11 mouse cellular contexts compared by ENCODE assay signal in genomic region chr17:25416219-25416618, GRCm38 (mm10). TPM values are rescaled to one million over a fixed set of nuclear protein-coding genes. Genes with fewer than 3 reads are reported as not detected.
A peak's percentile ranks its signal among the peaks of the same experiment; 100 is the strongest.
DNase-seq lines count a peak whose midpoint lies in the region; ATAC-seq lines count a peak whose summit lies in the region.
"Had no signal": no experiment of that assay in that cellular context is flagged by ENCODE, and none has a peak within 500 bp of the region (broad histone marks: within the 10 kb centered on the region; RNA-seq: fewer than 3 reads in every experiment).

No protein-coding gene starts in this region.

- H3K4me2 ChIP-seq in forebrain, embryonic 12.5 days = 0 out of 2 replicates have a peak overlapping the region, but pooled peaks have one; percentile 29
- no peak overlapping the region for H3K4me2 ChIP-seq in hindbrain, embryonic 13.5 days
- no peak overlapping the region for H3K4me2 ChIP-seq in midbrain, embryonic 14.5 days (ENCODE audit: low read length)

- peaks cover 19% of the 10 kb centered on the region for H3K27me3 ChIP-seq in forebrain, embryonic 12.5 days
- no peaks in the 10 kb centered on the region for H3K27me3 ChIP-seq in hindbrain, embryonic 13.5 days
- no peaks in the 10 kb centered on the region for H3K27me3 ChIP-seq in midbrain, embryonic 14.5 days (ENCODE audit: control insufficient read depth, insufficient read depth, low read length)

- peaks cover 78% of the 10 kb centered on the region for H3K4me1 ChIP-seq in forebrain, embryonic 12.5 days
- peaks cover 76% of the 10 kb centered on the region for H3K4me1 ChIP-seq in hindbrain, embryonic 13.5 days (replicated peaks)
- peaks cover 57% of the 10 kb centered on the region for H3K4me1 ChIP-seq in midbrain, embryonic 14.5 days (ENCODE audit: control insufficient read depth, insufficient read depth, low read length)
- H3K4me1 ChIP-seq: megakaryocyte, embryonic 14.5 days had no signal

- H3K27ac ChIP-seq in forebrain, embryonic 12.5 days = peak overlapping the region; percentile 72
- H3K27ac ChIP-seq in hindbrain, embryonic 13.5 days = peak overlapping the region; percentile 55
- H3K27ac ChIP-seq in midbrain, embryonic 14.5 days (replicated peaks; ENCODE audit: low read depth, low read length) = peak overlapping the region; percentile 73

- peak; percentile 28; the same call in 1 of the 2 replicates for ATAC-seq in forebrain, embryonic 12.5 days (ENCODE audit: low FRiP score)
- 0 out of 2 replicates have a peak, but pooled peaks have one; percentile 9 for ATAC-seq in hindbrain, embryonic 13.5 days (ENCODE audit: low FRiP score)
- no peak for ATAC-seq in midbrain, embryonic 14.5 days (ENCODE audit: low FRiP score, low TSS enrichment)

- 11% methylated on average over 3 of the region's 3 CpGs for WGBS in forebrain, embryonic 12.5 days
- WGBS in hindbrain, embryonic 13.5 days = 12% methylated on average over 3 of the region's 3 CpGs
- 8% methylated on average over 3 of the region's 3 CpGs for WGBS in midbrain, embryonic 14.5 days

- H3K4me3 ChIP-seq in forebrain, embryonic 12.5 days (replicated peaks) = no peak overlapping the region
- H3K4me3 ChIP-seq in hindbrain, embryonic 13.5 days = no peak overlapping the region
- no peak overlapping the region for H3K4me3 ChIP-seq in midbrain, embryonic 14.5 days (replicated peaks; ENCODE audit: low read depth, low read length)
- H3K4me3 ChIP-seq: megakaryocyte, embryonic 14.5 days had no signal

- DNase-seq in kidney, postnatal 10 days = peak; percentile 43
- DNase-seq in kidney, postnatal 36 days = no peak
- DNase-seq in midbrain, embryonic 14.5 days = peak; percentile 65
- no peak for DNase-seq in gastrocnemius, postnatal 10 days
- no peak for DNase-seq in layer of hippocampus, postnatal 10 days (ENCODE audit: low spot score in 2 of 2)
- no peak for DNase-seq in kidney, adult 9 months
- DNase-seq: cerebellum, adult 18-20 months had no signal

- H3K9ac ChIP-seq in forebrain, embryonic 12.5 days = 0 out of 2 replicates have a peak overlapping the region, but pooled peaks have one; percentile 33
- H3K9ac ChIP-seq in hindbrain, embryonic 13.5 days = peak overlapping the region; percentile 53; the same call in 1 of the 2 replicates
- H3K9ac ChIP-seq in midbrain, embryonic 14.5 days (replicated peaks; ENCODE audit: low read length) = no peak overlapping the region

- H3K36me3 ChIP-seq in forebrain, embryonic 12.5 days (replicated peaks) = no peaks in the 10 kb centered on the region
- no peaks in the 10 kb centered on the region for H3K36me3 ChIP-seq in hindbrain, embryonic 13.5 days
- no peaks in the 10 kb centered on the region for H3K36me3 ChIP-seq in midbrain, embryonic 14.5 days (ENCODE audit: control insufficient read depth, insufficient read depth, low read length)

- no peaks in the 10 kb centered on the region for H3K9me3 ChIP-seq in forebrain, embryonic 12.5 days
- H3K9me3 ChIP-seq in hindbrain, embryonic 13.5 days = no peaks in the 10 kb centered on the region
- H3K9me3 ChIP-seq in midbrain, embryonic 14.5 days (ENCODE audit: control insufficient read depth, low read length) = no peaks in the 10 kb centered on the region
- H3K9me3 ChIP-seq: megakaryocyte, embryonic 14.5 days had no signal

RNA-seq across cellular contexts. Expression of gene Cacna1h, which starts 17.4 kb away (rescaled TPM):
- polyA plus RNA-seq in forebrain, embryonic 12.5 days (2016; fragmentation: Nextera tagmentation; extraction: Ambion mirVana) = 7.8 and 7.9 TPM in 2 replicates
- polyA plus RNA-seq in hindbrain, embryonic 13.5 days (2015; fragmentation: Nextera tagmentation; extraction: Ambion mirVana) = 9.7 and 10.2 TPM in 2 replicates
- polyA plus RNA-seq in midbrain, embryonic 14.5 days (2014; fragmentation: Nextera tagmentation; extraction: Ambion mirVana) = 11.3 and 15.0 TPM in 2 replicates
- total RNA-seq in gastrocnemius, postnatal 10 days (2021) = 1 to 10 TPM; 3.2 to 7.0 TPM
- total RNA-seq in layer of hippocampus, postnatal 10 days (2021) = 100 to 1,000 TPM in 1 of 2 experiments, 10 to 100 TPM in 1; 91.4 to 104 TPM

RNA-seq across cellular contexts. Expression of gene Tekt4, which starts 38.2 kb away (rescaled TPM):
- polyA plus RNA-seq in forebrain, embryonic 12.5 days (2016; fragmentation: Nextera tagmentation; extraction: Ambion mirVana) = 0.19 and 0.31 TPM in 2 replicates
- polyA plus RNA-seq in hindbrain, embryonic 13.5 days (2015; fragmentation: Nextera tagmentation; extraction: Ambion mirVana) = 1.1 and 2.0 TPM in 2 replicates
- polyA plus RNA-seq in midbrain, embryonic 14.5 days (2014; fragmentation: Nextera tagmentation; extraction: Ambion mirVana) = 0.46 and 0.50 TPM in 2 replicates
- not detected for total RNA-seq in gastrocnemius, postnatal 10 days (2021)
- total RNA-seq in layer of hippocampus, postnatal 10 days (2021) = 1 to 10 TPM; 1.3 to 3.1 TPM
- total RNA-seq: hematopoietic stem cell, adult 5-6 weeks had no signal

RNA-seq across cellular contexts. Expression of gene Tpsg1, which starts 47.1 kb away (rescaled TPM):
- 0.29 and 0.45 TPM in 2 replicates for polyA plus RNA-seq in forebrain, embryonic 12.5 days (2016; fragmentation: Nextera tagmentation; extraction: Ambion mirVana)
- 0.85 and 0.90 TPM in 2 replicates for polyA plus RNA-seq in hindbrain, embryonic 13.5 days (2015; fragmentation: Nextera tagmentation; extraction: Ambion mirVana)
- polyA plus RNA-seq in midbrain, embryonic 14.5 days (2014; fragmentation: Nextera tagmentation; extraction: Ambion mirVana) = 0.61 and 1.2 TPM in 2 replicates
- not detected for total RNA-seq in gastrocnemius, postnatal 10 days (2021)
- total RNA-seq in layer of hippocampus, postnatal 10 days (2021) = not detected
- total RNA-seq: hematopoietic stem cell, adult 5-6 weeks had no signal

RNA-seq across cellular contexts. Expression of gene Tpsb2, which starts 50.1 kb away (rescaled TPM):
- not detected in 2 replicates for polyA plus RNA-seq in forebrain, embryonic 12.5 days (2016; fragmentation: Nextera tagmentation; extraction: Ambion mirVana)
- polyA plus RNA-seq in hindbrain, embryonic 13.5 days (2015; fragmentation: Nextera tagmentation; extraction: Ambion mirVana) = 0.14 TPM in 1 of 2 replicates, not detected in the other
- 0.20 TPM in 1 of 2 replicates, not detected in the other for polyA plus RNA-seq in midbrain, embryonic 14.5 days (2014; fragmentation: Nextera tagmentation; extraction: Ambion mirVana)
- 10 to 100 TPM; 21.3 to 26.2 TPM for total RNA-seq in gastrocnemius, postnatal 10 days (2021)
- 1 to 10 TPM in 1 of 2 experiments, under 1 TPM in 1; 0.42 to 1.0 TPM for total RNA-seq in layer of hippocampus, postnatal 10 days (2021)
- total RNA-seq: hematopoietic stem cell, adult 5-6 weeks had no signal

Comparison
In these comparisons a context has a peak if more than half of its experiments do, and no peak if none do; other contexts are left out.
1. DNase-seq: peak in kidney, postnatal 10 days (single experiment) and midbrain, embryonic 14.5 days (single experiment); none in kidney, postnatal 36 days (0 of 2), gastrocnemius, postnatal 10 days (single experiment), layer of hippocampus, postnatal 10 days (0 of 2) and kidney, adult 9 months (single experiment).
2. Peak in every context shown above with its lines, with median percentiles within 50 percentile points of each other: H3K27ac ChIP-seq.